Mouse (Mus musculus): ENCODE data around the gene Unk. TPM values are rescaled to one million over a fixed set of nuclear protein-coding genes. Genes with fewer than 3 reads are reported as not detected.
A peak's percentile ranks its signal among the peaks of the same experiment; 100 is the strongest.

The Unk gene
- total and polyA plus RNA-seq, 3 experiments, result 21.7 to 42.3 TPM; not detected in 1

GRCm38 (mm10) chr11:116030088-116030897, at the start of gene Unk (continued):
- TF ChIP-seq MAFK (IDR thresholded peaks at IDR 0.05; ENCODE audit: borderline replicate concordance, low read depth, low read length) (no peak), E2F4 (IDR thresholded peaks at IDR 0.05; ENCODE audit: borderline replicate concordance, low read depth, low read length) (no peak), MAX (IDR thresholded peaks at IDR 0.05; ENCODE audit: low read length) (peak; percentile 75), KAT2A (conservative IDR thresholded peaks at IDR 0.05; ENCODE audit: low read depth, low read length) (peak; percentile 100), MXI1 (IDR thresholded peaks at IDR 0.05; ENCODE audit: low read depth, low read length) (peak; percentile 87)

- Histone ChIP-seq H3K4me1 (ENCODE audit: control insufficient read depth in 1 of 2, insufficient read depth in 2 of 2, low read length in 2 of 2) (no peaks in the 10 kb centered on the region; a peak in 1 of 4 replicates), H3K36me3 (ENCODE audit: control insufficient read depth in 1 of 2, insufficient read depth in 2 of 2, low read length in 2 of 2) (no peaks in the 10 kb centered on the region), H3K79me2 (ENCODE audit: control insufficient read depth, insufficient read depth, low read length, poor library complexity) (no peaks in the 10 kb centered on the region), H3K4me3 (ENCODE audit: control insufficient read depth in 1 of 2, insufficient read depth in 1 of 2, low read depth in 2 of 2, low read length in 2 of 2) (no peak overlapping the region), H3K27ac (ENCODE audit: control insufficient read depth, low read depth, low read length) (no peak overlapping the region), H3K27me3 (ENCODE audit: control insufficient read depth in 1 of 2, insufficient read depth in 2 of 2, low read length in 2 of 2) (no peaks in the 10 kb centered on the region; a peak in 1 of 4 replicates), H3K9ac (ENCODE audit: control insufficient read depth, low read depth, low read length, poor library complexity, severe bottlenecking) (no peak overlapping the region), H3K9me3 (replicated peaks; ENCODE audit: insufficient read depth, low read length) (no peaks in the 10 kb centered on the region)
- DNase-seq (ENCODE audit: low read depth, low spot score), result no peak
- no peak for TF ChIP-seq POLR2AphosphoS5 (IDR thresholded peaks at IDR 0.05; ENCODE audit: borderline replicate concordance, low read depth, low read length)
- TF ChIP-seq NELFE (IDR thresholded peaks at IDR 0.05; ENCODE audit: low read depth, low read length), result no peak
- no peak for TF ChIP-seq MAZ (IDR thresholded peaks at IDR 0.05; ENCODE audit: low read depth, low read length)
- no peak for TF ChIP-seq RAD21 (IDR thresholded peaks at IDR 0.05; ENCODE audit: low read depth, low read length)
- no peak for TF ChIP-seq ELF1 (IDR thresholded peaks at IDR 0.05; ENCODE audit: low read depth, low read length)
- TF ChIP-seq NRF1 (IDR thresholded peaks at IDR 0.05; ENCODE audit: insufficient read depth, low read depth, low read length, poor library complexity, severe bottlenecking), result no peak
- no peak for TF ChIP-seq USF2 (IDR thresholded peaks at IDR 0.05; ENCODE audit: borderline replicate concordance in 1 of 2, insufficient read depth in 1 of 2, low read depth in 1 of 2, low read length in 2 of 2)
- TF ChIP-seq TBP (IDR thresholded peaks at IDR 0.05; ENCODE audit: low read depth, low read length), result no peak
- no peak for TF ChIP-seq MXI1 (IDR thresholded peaks at IDR 0.05; ENCODE audit: low read depth, low read length)
- no peak for TF ChIP-seq ETS1 (IDR thresholded peaks at IDR 0.05; ENCODE audit: low read depth, low read length)
- TF ChIP-seq CHD1 (IDR thresholded peaks at IDR 0.05; ENCODE audit: low read depth, low read length), result no peak
- TF ChIP-seq E2F4 (IDR thresholded peaks at IDR 0.05; ENCODE audit: borderline replicate concordance, low read depth, low read length), result no peak
- TF ChIP-seq BHLHE40 (IDR thresholded peaks at IDR 0.05; ENCODE audit: borderline replicate concordance, low read depth, low read length), result no peak
- no peak for TF ChIP-seq TCF12 (IDR thresholded peaks at IDR 0.05; ENCODE audit: low read depth, low read length)
- no peak for TF ChIP-seq UBTF (IDR thresholded peaks at IDR 0.05; ENCODE audit: borderline replicate concordance, insufficient read depth, low read depth, low read length)
These were observed 47.6 kb upstream of the Unk start for GRCm38 (mm10) chr11:115982472-115982871.

All from MEL (cell line).